Comparison of ENCODE assay signal across 8 mouse cellular contexts in genomic region chr5:149335563-149336238, GRCm38 (mm10).
A peak's percentile ranks its signal among the peaks of the same experiment; 100 is the strongest.
DNase-seq lines count a peak whose midpoint lies in the region; ATAC-seq lines count a peak whose summit lies in the region.

No protein-coding gene starts in this region.

- no peaks in the 10 kb centered on the region for H3K36me3 ChIP-seq in embryonic facial prominence, embryonic 14.5 days (ENCODE audit: control insufficient read depth, insufficient read depth, low read length)
- H3K36me3 ChIP-seq in heart, embryonic 10.5 days, result no peaks in the 10 kb centered on the region
- no peaks in the 10 kb centered on the region for H3K36me3 ChIP-seq in kidney, embryonic 14.5 days (ENCODE audit: control insufficient read depth, insufficient read depth, low read length)

- H3K9me3 ChIP-seq in embryonic facial prominence, embryonic 14.5 days (ENCODE audit: control insufficient read depth, low read length), result no peaks in the 10 kb centered on the region
- no peaks in the 10 kb centered on the region for H3K9me3 ChIP-seq in heart, embryonic 10.5 days
- H3K9me3 ChIP-seq in kidney, embryonic 14.5 days (ENCODE audit: control insufficient read depth, low read length), result no peaks in the 10 kb centered on the region

- no peaks in the 10 kb centered on the region for H3K27me3 ChIP-seq in embryonic facial prominence, embryonic 14.5 days (replicated peaks; ENCODE audit: control insufficient read depth, insufficient read depth, low read length)
- no peaks in the 10 kb centered on the region for H3K27me3 ChIP-seq in heart, embryonic 10.5 days (ENCODE audit: insufficient read depth, poor library complexity, severe bottlenecking)
- no peaks in the 10 kb centered on the region for H3K27me3 ChIP-seq in kidney, embryonic 14.5 days (ENCODE audit: control insufficient read depth, insufficient read depth, low read length)

- H3K4me1 ChIP-seq in embryonic facial prominence, embryonic 14.5 days (ENCODE audit: control insufficient read depth, insufficient read depth, low read length), result peaks cover 23% of the 10 kb centered on the region
- H3K4me1 ChIP-seq in heart, embryonic 10.5 days, result peaks cover 40% of the 10 kb centered on the region
- H3K4me1 ChIP-seq in kidney, embryonic 14.5 days (ENCODE audit: control insufficient read depth, insufficient read depth, low read length), result peaks cover 20% of the 10 kb centered on the region

- peak; percentile 88 for ATAC-seq in embryonic facial prominence, embryonic 14.5 days (ENCODE audit: low read depth)
- peak; percentile 77 for ATAC-seq in kidney, embryonic 14.5 days (ENCODE audit: low FRiP score, low TSS enrichment)

- DNase-seq in A20 (ENCODE audit: low read depth, low spot score) (peak; percentile 61), liver (peak; percentile 78)
- DNase-seq in adrenal gland, postnatal 4 days (ENCODE audit: low spot score in 2 of 2), result peak; percentile 54 to 60
- DNase-seq in embryonic facial prominence, embryonic 14.5 days (ENCODE audit: low spot score), result peak; percentile 90
- DNase-seq in heart, embryonic 10.5 days (ENCODE audit: low spot score), result peak; percentile 90
- DNase-seq in monocyte, adult 2 months (ENCODE audit: low read depth in 1 of 2, low spot score in 2 of 2), result peak; percentile 29 to 57
- peak; percentile 65 to 82 for DNase-seq in spleen, postnatal 10 days (ENCODE audit: low spot score in 2 of 2)

- H3K4me2 ChIP-seq in embryonic facial prominence, embryonic 14.5 days (ENCODE audit: low read depth, low read length), result no peak overlapping the region
- H3K4me2 ChIP-seq in kidney, embryonic 14.5 days (replicated peaks; ENCODE audit: low read depth, low read length), result no peak overlapping the region

- no peak overlapping the region for H3K4me3 ChIP-seq in embryonic facial prominence, embryonic 14.5 days (ENCODE audit: low read depth, low read length)
- no peak overlapping the region for H3K4me3 ChIP-seq in heart, embryonic 10.5 days
- no peak overlapping the region for H3K4me3 ChIP-seq in kidney, embryonic 14.5 days (ENCODE audit: low read length)

- H3K9ac ChIP-seq in embryonic facial prominence, embryonic 14.5 days (ENCODE audit: low read depth, low read length), result no peak overlapping the region
- H3K9ac ChIP-seq in kidney, embryonic 14.5 days (ENCODE audit: low read depth, low read length), result no peak overlapping the region

- WGBS in embryonic facial prominence, embryonic 14.5 days, result 37% methylated on average over 21 of the region's 21 CpGs
- 42% methylated on average over 21 of the region's 21 CpGs for WGBS in heart, embryonic 10.5 days
- WGBS in kidney, embryonic 14.5 days, result 40% methylated on average over 21 of the region's 21 CpGs

- no peak overlapping the region for H3K27ac ChIP-seq in embryonic facial prominence, embryonic 14.5 days (replicated peaks; ENCODE audit: low read depth, low read length)
- peak overlapping the region; percentile 10; the same call in 1 of the 2 replicates for H3K27ac ChIP-seq in heart, embryonic 10.5 days
- H3K27ac ChIP-seq in kidney, embryonic 14.5 days (ENCODE audit: low read depth, low read length), result no peak overlapping the region
